Mouse (Mus musculus): Measurements from ENCODE around the gene Rhobtb1.

The Rhobtb1 gene

GRCm38 (mm10) chr10:69328656-69329046 is 177.4 kb downstream of the Rhobtb1 start:
- no peak for DNase-seq

DNA sequence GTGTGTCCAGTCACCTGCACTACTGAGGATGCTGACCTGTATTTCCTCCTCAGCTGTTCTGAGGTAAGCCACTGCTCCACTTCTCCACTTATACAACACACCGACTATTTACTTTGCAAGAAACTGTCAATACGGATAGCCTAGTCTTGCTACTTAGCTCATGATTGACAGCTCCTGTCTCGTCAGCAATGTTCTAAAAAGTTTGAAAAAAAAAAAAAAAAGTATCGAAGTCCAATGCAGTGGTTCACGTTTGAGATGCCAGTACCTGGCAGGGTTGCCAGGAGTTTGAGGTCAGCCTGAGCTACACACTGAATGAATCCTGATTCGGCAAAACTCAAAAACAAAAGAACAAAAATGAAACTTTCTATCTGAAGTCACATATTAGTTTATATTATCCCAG is 180.0 kb downstream of the Rhobtb1 start:
- peak; percentile 24 for DNase-seq

DNA sequence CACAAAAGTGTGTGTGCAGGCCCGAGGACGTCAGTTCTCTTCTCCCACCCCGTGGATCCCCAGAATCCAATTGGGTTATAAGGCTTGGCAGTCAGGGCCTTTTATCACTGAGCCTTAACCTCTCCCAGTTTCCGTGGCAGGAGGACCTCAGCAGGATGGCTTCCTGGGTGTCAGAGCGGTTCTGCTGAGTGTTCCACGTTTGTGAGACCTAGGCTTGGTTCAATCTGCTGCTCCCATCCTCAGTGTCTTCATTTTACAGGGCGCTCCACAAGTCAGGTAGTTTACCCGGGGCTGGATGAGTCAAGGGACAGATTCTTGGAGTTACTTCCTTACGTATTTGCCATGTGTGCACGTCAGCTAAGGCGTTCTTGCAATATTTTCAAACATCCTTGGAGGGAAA is 182.0 kb downstream of the Rhobtb1 start:
- DNase-seq, result no peak

DNA sequence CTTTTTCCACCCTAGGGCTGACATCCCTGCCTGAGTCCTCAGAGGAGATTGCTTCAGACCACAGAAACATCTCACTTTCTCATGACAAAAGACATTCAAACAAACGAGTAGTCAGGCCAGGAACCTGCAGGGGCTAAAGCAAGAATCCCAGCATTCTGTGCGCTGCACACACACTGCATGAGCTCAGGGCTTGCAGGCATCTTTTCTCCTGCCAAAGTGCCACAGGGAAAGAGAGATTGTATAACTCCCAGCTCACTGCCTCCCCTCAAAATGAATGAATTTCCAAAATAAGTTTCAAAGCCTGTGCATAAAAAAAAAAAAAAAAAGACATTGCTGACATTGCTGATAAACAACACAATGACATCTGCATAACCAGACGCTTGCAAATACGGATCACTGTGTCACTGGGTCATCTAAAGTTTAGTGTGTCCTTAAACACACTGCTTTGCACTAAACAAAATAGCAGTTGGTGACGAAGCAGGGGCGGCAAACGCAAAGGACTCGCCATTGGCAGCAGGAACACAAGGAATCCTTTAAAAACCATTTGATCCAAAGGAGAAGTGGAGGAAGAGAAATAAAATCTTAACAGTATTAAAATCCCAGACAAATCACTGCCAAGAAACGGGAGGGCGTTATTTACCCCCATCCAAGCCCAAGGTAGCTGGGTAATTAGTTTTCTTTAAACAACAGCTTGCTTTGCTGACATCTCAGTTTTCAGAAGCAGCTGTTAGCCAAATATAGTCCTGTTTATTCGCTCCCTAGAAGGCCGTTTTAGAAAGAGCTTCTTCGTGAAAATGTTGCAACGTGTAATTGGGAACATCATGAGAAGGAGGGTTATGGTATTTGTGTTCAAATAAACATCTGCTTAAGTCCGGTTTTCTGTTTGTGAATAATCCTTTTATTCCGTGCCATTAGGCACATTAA is 183.3 kb downstream of the Rhobtb1 start:
- no peak for DNase-seq

- DNase-seq, result no peak
These were observed 183.9 kb downstream of the Rhobtb1 start for GRCm38 (mm10) chr10:69335195-69335536.

DNA sequence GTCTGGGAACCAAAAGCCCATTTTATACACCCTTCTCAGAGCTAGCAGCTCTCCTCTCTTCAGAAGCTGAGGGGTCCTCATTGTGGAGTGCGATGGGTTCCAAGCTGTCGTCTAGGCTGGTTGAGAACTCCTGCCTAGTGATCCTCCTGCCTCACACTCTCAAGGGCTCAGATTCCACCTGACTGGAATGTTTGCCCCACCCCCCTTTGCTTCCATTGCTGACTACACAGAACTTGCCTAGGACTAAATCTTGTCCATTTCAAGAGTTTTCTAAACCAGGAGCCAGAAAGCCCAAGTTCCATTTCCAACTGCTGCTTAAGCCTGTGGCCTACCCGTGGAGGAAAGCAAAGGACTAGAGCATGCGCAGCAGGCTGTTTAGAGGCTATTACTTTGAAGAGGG is 184.4 kb downstream of the Rhobtb1 start:
- no peak for DNase-seq

GRCm38 (mm10) chr10:69336219-69336618 is 185.0 kb downstream of the Rhobtb1 start:
- no peak for DNase-seq

GRCm38 (mm10) chr10:69340001-69340400 is 188.8 kb downstream of the Rhobtb1 start:
- no peak for DNase-seq

All from kidney, adult 18-20 months (tissue).